Mouse (Mus musculus) kidney, embryonic 14.5 days (tissue): ENCODE measurements around the gene Grb2. TPM values are rescaled to one million over a fixed set of nuclear protein-coding genes. Genes with fewer than 3 reads are reported as not detected.

Experiments
- ATAC-seq: fragments of 200-750 bp; cut with Nextera tagmentation; 2 replicates; pipeline ENCODE4 v1.8.0; 2017; ENCODE audit warnings: moderate number of reproducible peaks, mild to moderate bottlenecking, moderate TSS enrichment, moderate library complexity; ENCODE audit not compliant: low FRiP score, low TSS enrichment
- H3K27ac ChIP-seq: fragments of 300-500 bp; sonication (generic); 2 replicates; pipeline ENCODE4 v1.5.1; 2014; ENCODE audit warnings: low read depth, mild to moderate bottlenecking, low read length, moderate library complexity, mixed read lengths
- H3K27me3 ChIP-seq: fragments of 300-500 bp; sonication (generic); 2 replicates; pipeline ENCODE4 v1.6.1; 2014; ENCODE audit warnings: mild to moderate bottlenecking, low read length; ENCODE audit not compliant: control insufficient read depth, insufficient read depth
- H3K36me3 ChIP-seq: fragments of 300-500 bp; sonication (generic); 2 replicates; pipeline ENCODE4 v1.6.1; 2014; ENCODE audit warnings: low read length, mixed read lengths; ENCODE audit not compliant: control insufficient read depth, insufficient read depth
- H3K4me1 ChIP-seq: fragments of 300-500 bp; sonication (generic); 2 replicates; pipeline ENCODE4 v1.6.1; 2014; ENCODE audit warnings: low read length, mixed read lengths; ENCODE audit not compliant: control insufficient read depth, insufficient read depth
- H3K4me2 ChIP-seq: fragments of 300-500 bp; sonication (generic); replicated peaks from 2 replicates; pipeline ENCODE4 v1.6.1; 2014; ENCODE audit warnings: low read depth, mild to moderate bottlenecking, low read length
- H3K4me3 ChIP-seq: fragments of 300-500 bp; sonication (generic); 2 replicates; pipeline ENCODE4 v1.5.1; 2014; ENCODE audit warnings: mild to moderate bottlenecking, low read length
- H3K9ac ChIP-seq: fragments of 300-500 bp; sonication (generic); 2 replicates; pipeline ENCODE4 v1.6.1; 2014; ENCODE audit warnings: low read depth, mild to moderate bottlenecking, low read length, moderate library complexity
- H3K9me3 ChIP-seq: fragments of 300-500 bp; sonication (generic); 2 replicates; pipeline ENCODE4 v1.6.1; 2016; ENCODE audit warnings: low read length; ENCODE audit not compliant: control insufficient read depth
- WGBS: fragments of 180-500 bp; shearing (Covaris S2); extraction: QIAGEN DNeasy Blood & Tissue Kit; methylation state at CpG from one replicate; pipeline ENCODE4 v1.1.7; 2014; 5-methylcytosine and 5-hydroxymethylcytosine counted together
- polyA plus RNA-seq: library from polyadenylated mRNA; unstranded; fragments of >200 nt; fragmentation: Nextera tagmentation; extraction: Ambion mirVana; gene quantifications from 2 replicates; pipeline ENCODE4 v1.2.1, GENCODE M21; 2014

Gene Grb2
- polyA plus RNA-seq, result 47.7 and 53.0 TPM in 2 replicates

- WGBS, result under 1% methylated on average over 62 of the region's 91 CpGs
- Histone ChIP-seq H3K9me3 (no peaks in the 10 kb centered on the region), H3K27me3 (no peaks in the 10 kb centered on the region), H3K36me3 (no peaks in the 10 kb centered on the region), H3K27ac (peak within 1 kb of the TSS; percentile 89), H3K4me2 (peak within 1 kb of the TSS; percentile 75), H3K9ac (peak within 1 kb of the TSS; percentile 91), H3K4me1 (peaks cover 11% of the 10 kb centered on the region; the same call in 1 of the 2 replicates), H3K4me3 (peak within 1 kb of the TSS; percentile 98)
- ATAC-seq, result peak; percentile 96
Observed at GRCm38 (mm10) chr11:115708209-115708876, at the start of gene Grb2. Gene Grb2 (minus strand): TSS chr11:115708597.

GRCm38 (mm10) chr11:115753485-115753884 lies 45.1 kb upstream of the Grb2 start:
- 42% methylated on average over 4 of the region's 4 CpGs for WGBS
- Histone ChIP-seq H3K9ac (no peak overlapping the region), H3K9me3 (no peaks in the 10 kb centered on the region), H3K36me3 (no peaks in the 10 kb centered on the region), H3K4me3 (no peak overlapping the region), H3K4me1 (no peaks in the 10 kb centered on the region), H3K27ac (no peak overlapping the region), H3K4me2 (no peak overlapping the region), H3K27me3 (no peaks in the 10 kb centered on the region)
- no peak for ATAC-seq

- WGBS, result 72% methylated on average over 7 of the region's 7 CpGs
- Histone ChIP-seq H3K36me3 (no peaks in the 10 kb centered on the region), H3K4me1 (no peaks in the 10 kb centered on the region), H3K27me3 (no peaks in the 10 kb centered on the region), H3K9me3 (no peaks in the 10 kb centered on the region), H3K9ac (no peak overlapping the region), H3K4me2 (no peak overlapping the region), H3K27ac (no peak overlapping the region), H3K4me3 (no peak overlapping the region)
- ATAC-seq, result no peak
Observed at GRCm38 (mm10) chr11:115752653-115753052, 44.3 kb upstream of the Grb2 start.

GRCm38 (mm10) chr11:115751725-115752124 lies 43.3 kb upstream of the Grb2 start:
- Histone ChIP-seq H3K36me3 (no peaks in the 10 kb centered on the region), H3K4me1 (0 out of 2 replicates have a peak, but pooled peaks cover 2% of the 10 kb centered on the region), H3K4me2 (no peak overlapping the region), H3K9ac (no peak overlapping the region), H3K27me3 (no peaks in the 10 kb centered on the region), H3K27ac (no peak overlapping the region), H3K9me3 (no peaks in the 10 kb centered on the region), H3K4me3 (no peak overlapping the region)
- WGBS, result 61% methylated on average over 2 of the region's 2 CpGs
- no peak for ATAC-seq

- no peak overlapping the region for H3K9ac ChIP-seq
- ATAC-seq, result no peak
- H3K36me3 ChIP-seq, result no peaks in the 10 kb centered on the region
- 87% methylated on average over 5 of the region's 5 CpGs for WGBS
- H3K27ac ChIP-seq, result no peak overlapping the region
- H3K4me2 ChIP-seq, result no peak overlapping the region
- H3K4me3 ChIP-seq, result no peak overlapping the region
- 0 out of 2 replicates have a peak, but pooled peaks cover 2% of the 10 kb centered on the region for H3K4me1 ChIP-seq
- no peaks in the 10 kb centered on the region for H3K27me3 ChIP-seq
- H3K9me3 ChIP-seq, result no peaks in the 10 kb centered on the region
Observed at GRCm38 (mm10) chr11:115749834-115750233, 41.4 kb upstream of the Grb2 start.

- Histone ChIP-seq H3K4me3 (peak overlapping the region; percentile 12; the same call in 1 of the 2 replicates), H3K9ac (peak overlapping the region; percentile 19; the same call in 1 of the 2 replicates)
Observed at GRCm38 (mm10) chr11:115747351-115747750, 39.0 kb upstream of the Grb2 start.

GRCm38 (mm10) chr11:115746762-115747161 lies 38.4 kb upstream of the Grb2 start:
- H3K4me2 ChIP-seq, result no peak overlapping the region
- H3K27ac ChIP-seq, result no peak overlapping the region
- 0 out of 2 replicates have a peak, but pooled peaks cover 2% of the 10 kb centered on the region for H3K4me1 ChIP-seq
- ATAC-seq, result no peak
- H3K4me3 ChIP-seq, result no peak overlapping the region
- WGBS, result 45% methylated on average over 8 of the region's 8 CpGs
- no peaks in the 10 kb centered on the region for H3K36me3 ChIP-seq
- H3K9ac ChIP-seq, result no peak overlapping the region
- no peaks in the 10 kb centered on the region for H3K27me3 ChIP-seq
- H3K9me3 ChIP-seq, result no peaks in the 10 kb centered on the region

More at GRCm38 (mm10) chr11:115747351-115747750, 39.0 kb upstream of the Grb2 start:
- no peak for ATAC-seq
- Histone ChIP-seq H3K9me3 (no peaks in the 10 kb centered on the region), H3K4me1 (0 out of 2 replicates have a peak, but pooled peaks cover 2% of the 10 kb centered on the region), H3K4me2 (peak overlapping the region; percentile 27; the same call in 1 of the 2 replicates), H3K27me3 (no peaks in the 10 kb centered on the region), H3K36me3 (no peaks in the 10 kb centered on the region), H3K27ac (no peak overlapping the region)
- 9% methylated on average over 14 of the region's 15 CpGs for WGBS

- Histone ChIP-seq H3K9ac (no peak overlapping the region), H3K4me3 (no peak overlapping the region), H3K27me3 (no peaks in the 10 kb centered on the region), H3K9me3 (no peaks in the 10 kb centered on the region), H3K36me3 (no peaks in the 10 kb centered on the region), H3K27ac (no peak overlapping the region), H3K4me2 (no peak overlapping the region), H3K4me1 (0 out of 2 replicates have a peak, but pooled peaks cover 2% of the 10 kb centered on the region)
- 100% methylated on average over 1 of the region's 1 CpGs for WGBS
- no peak for ATAC-seq
Observed at GRCm38 (mm10) chr11:115746109-115746508, 37.7 kb upstream of the Grb2 start.

- H3K4me1 ChIP-seq, result 0 out of 2 replicates have a peak, but pooled peaks cover 2% of the 10 kb centered on the region
- no peaks in the 10 kb centered on the region for H3K9me3 ChIP-seq
- H3K4me3 ChIP-seq, result no peak overlapping the region
- H3K36me3 ChIP-seq, result no peaks in the 10 kb centered on the region
- 88% methylated on average over 5 of the region's 5 CpGs for WGBS
- no peak overlapping the region for H3K9ac ChIP-seq
- no peak overlapping the region for H3K27ac ChIP-seq
- H3K27me3 ChIP-seq, result no peaks in the 10 kb centered on the region
- no peak for ATAC-seq
- H3K4me2 ChIP-seq, result no peak overlapping the region
Observed at GRCm38 (mm10) chr11:115744385-115744784, 36.0 kb upstream of the Grb2 start.
